Mouse (Mus musculus) bone marrow macrophage, adult 2 months (primary cell): ENCODE results near the gene Dhx15.

Experiments
- CTCF ChIP-seq: IDR thresholded peaks from 2 replicates; pipeline ENCODE4 v1.5.1; 2012; ENCODE audit warnings: low read depth, mild to moderate bottlenecking, low read length, moderate library complexity
- POLR2A ChIP-seq: IDR thresholded peaks from 2 replicates; pipeline ENCODE4 v1.6.1; 2012; ENCODE audit warnings: mild to moderate bottlenecking, low read depth, low read length, borderline replicate concordance

DNA sequence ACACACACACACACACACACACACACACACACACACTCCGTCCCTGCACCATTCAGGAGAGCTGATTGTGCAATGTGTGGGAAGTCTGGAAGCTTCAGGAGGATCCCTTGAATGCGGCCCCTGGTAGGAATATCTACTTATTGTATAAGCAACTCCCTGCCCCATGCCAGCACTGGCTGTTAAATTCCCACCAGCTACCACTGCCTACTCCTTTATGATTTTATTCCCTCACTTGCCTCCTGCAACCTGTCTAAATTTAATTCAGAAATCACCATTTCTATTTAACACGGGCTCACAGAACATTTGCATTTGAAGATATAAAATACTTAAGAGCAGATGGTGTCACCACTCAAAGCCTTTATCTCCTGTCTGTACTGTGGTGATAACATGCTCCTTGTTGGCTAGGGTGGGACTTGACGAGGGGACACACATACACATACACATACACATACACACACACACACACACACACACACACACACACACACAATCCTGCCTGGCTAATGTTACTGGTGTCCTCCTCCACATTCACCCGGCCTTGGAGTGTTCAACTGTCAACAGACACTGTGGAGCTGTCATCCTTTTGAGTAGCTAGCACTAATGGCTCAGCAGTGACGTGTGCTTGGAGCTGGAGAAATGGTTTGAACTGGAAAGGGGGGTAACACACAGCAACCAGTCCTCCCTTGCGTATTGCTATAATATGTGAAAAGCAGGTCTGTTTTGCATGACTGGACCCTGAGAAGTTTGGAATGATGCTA, 23.0 kb upstream of the Dhx15 start:
- no peak for TF ChIP-seq CTCF
- no peak for TF ChIP-seq POLR2A
